Mouse (Mus musculus) embryonic facial prominence, embryonic 14.5 days (tissue): ENCODE measurements around the gene Zfp507. TPM values are rescaled to one million over a fixed set of nuclear protein-coding genes. Genes with fewer than 3 reads are reported as not detected.

ENCODE experiments used
- ATAC-seq: fragments of 200-750 bp; cut with Nextera tagmentation; 2 replicates; pipeline ENCODE4 v1.8.0; 2017; ENCODE audit warnings: low read depth, moderate number of reproducible peaks, moderate TSS enrichment
- DNase-seq: peaks from one replicate; pipeline ENCODE4 v3.0.0-alpha.2; 2015; ENCODE audit warnings: low spot score
- H3K27ac ChIP-seq: fragments of 300-500 bp; sonication (generic); replicated peaks from 2 replicates; pipeline ENCODE4 v1.5.1; 2014; ENCODE audit warnings: low read depth, mild to moderate bottlenecking, low read length, moderate library complexity
- H3K27me3 ChIP-seq: fragments of 300-500 bp; sonication (generic); replicated peaks from 2 replicates; pipeline ENCODE4 v1.6.1; 2014; ENCODE audit warnings: low read length; ENCODE audit not compliant: control insufficient read depth, insufficient read depth
- H3K36me3 ChIP-seq: fragments of 300-500 bp; sonication (generic); 2 replicates; pipeline ENCODE4 v1.6.1; 2014; ENCODE audit warnings: low read length, mixed read lengths; ENCODE audit not compliant: control insufficient read depth, insufficient read depth
- H3K4me1 ChIP-seq: fragments of 300-500 bp; sonication (generic); 2 replicates; pipeline ENCODE4 v1.6.1; 2014; ENCODE audit warnings: antibody characterized with exemption, low read length; ENCODE audit not compliant: control insufficient read depth, insufficient read depth
- H3K4me2 ChIP-seq: fragments of 300-500 bp; sonication (generic); 2 replicates; pipeline ENCODE4 v1.6.1; 2014; ENCODE audit warnings: low read depth, mild to moderate bottlenecking, low read length, moderate library complexity, mixed read lengths
- H3K4me3 ChIP-seq: fragments of 300-500 bp; sonication (generic); 2 replicates; pipeline ENCODE4 v1.5.1; 2014; ENCODE audit warnings: low read depth, mild to moderate bottlenecking, low read length
- H3K9ac ChIP-seq: fragments of 300-500 bp; sonication (generic); 2 replicates; pipeline ENCODE4 v1.6.1; 2014; ENCODE audit warnings: low read depth, mild to moderate bottlenecking, low read length, moderate library complexity, mixed read lengths
- H3K9me3 ChIP-seq: fragments of 300-500 bp; sonication (generic); 2 replicates; pipeline ENCODE4 v1.6.1; 2016; ENCODE audit warnings: low read length; ENCODE audit not compliant: control insufficient read depth
- WGBS: fragments of 180-500 bp; shearing (Covaris S2); extraction: QIAGEN DNeasy Blood & Tissue Kit; methylation state at CpG from one replicate; pipeline ENCODE4 v1.1.7; 2014; 5-methylcytosine and 5-hydroxymethylcytosine counted together
- polyA plus RNA-seq: library from polyadenylated mRNA; unstranded; fragments of >200 nt; fragmentation: Nextera tagmentation; extraction: Ambion mirVana; gene quantifications from 2 replicates; pipeline ENCODE4 v1.2.1, GENCODE M21; 2014

Gene Zfp507
- polyA plus RNA-seq, 1 experiment from 2014 or later = 17.8 TPM

- H3K27ac ChIP-seq = no peak overlapping the region
- H3K4me2 ChIP-seq = no peak overlapping the region
- no peak overlapping the region for H3K4me3 ChIP-seq
- no peak overlapping the region for H3K9ac ChIP-seq
- H3K27me3 ChIP-seq = no peaks in the 10 kb centered on the region
- H3K36me3 ChIP-seq = peaks cover 55% of the 10 kb centered on the region
- 91% methylated on average over 9 of the region's 9 CpGs for WGBS
- no peak for ATAC-seq
- no peak for DNase-seq
- H3K4me1 ChIP-seq = peaks cover 9% of the 10 kb centered on the region; the same call in 1 of the 2 replicates
- H3K9me3 ChIP-seq = no peaks in the 10 kb centered on the region
Measured at GRCm38 (mm10) chr7:35750873-35751272, 51.9 kb downstream of the Zfp507 start.

GRCm38 (mm10) chr7:35747397-35747964 lies 55.3 kb downstream of the Zfp507 start:
- Histone ChIP-seq H3K27me3 (no peaks in the 10 kb centered on the region), H3K4me3 (no peak overlapping the region), H3K4me2 (no peak overlapping the region), H3K9ac (no peak overlapping the region), H3K27ac (peak overlapping the region; percentile 61; the same call in 1 of the 2 replicates), H3K4me1 (no peaks in the 10 kb centered on the region), H3K36me3 (peaks cover 74% of the 10 kb centered on the region), H3K9me3 (no peaks in the 10 kb centered on the region)
- DNase-seq (peak; percentile 86), ATAC-seq (peak; percentile 90)
- 50% methylated on average over 14 of the region's 14 CpGs for WGBS

- DNase-seq (no peak), ATAC-seq (no peak)
- WGBS = 80% methylated on average over 12 of the region's 12 CpGs
- Histone ChIP-seq H3K4me1 (no peaks in the 10 kb centered on the region), H3K27ac (0 out of 2 replicates have a peak overlapping the region, but pooled peaks have one; percentile 33), H3K9ac (no peak overlapping the region), H3K4me3 (no peak overlapping the region), H3K27me3 (no peaks in the 10 kb centered on the region), H3K9me3 (no peaks in the 10 kb centered on the region), H3K4me2 (no peak overlapping the region), H3K36me3 (peaks cover 73% of the 10 kb centered on the region)
Measured at GRCm38 (mm10) chr7:35746686-35747396, 56.0 kb downstream of the Zfp507 start.

- ATAC-seq = no peak
- Histone ChIP-seq H3K9ac (no peak overlapping the region), H3K36me3 (peaks cover 69% of the 10 kb centered on the region)
Measured at GRCm38 (mm10) chr7:35745281-35745702, 57.5 kb downstream of the Zfp507 start.

GRCm38 (mm10) chr7:35744771-35745170 lies 58.0 kb downstream of the Zfp507 start:
- H3K4me2 ChIP-seq = no peak overlapping the region
- H3K27me3 ChIP-seq = no peaks in the 10 kb centered on the region
- H3K9me3 ChIP-seq = no peaks in the 10 kb centered on the region
- DNase-seq = no peak
- WGBS = 93% methylated on average over 9 of the region's 9 CpGs
- H3K27ac ChIP-seq = no peak overlapping the region
- no peak overlapping the region for H3K9ac ChIP-seq
- no peak for ATAC-seq
- H3K4me3 ChIP-seq = no peak overlapping the region
- H3K4me1 ChIP-seq = no peaks in the 10 kb centered on the region
- H3K36me3 ChIP-seq = peaks cover 70% of the 10 kb centered on the region

More at GRCm38 (mm10) chr7:35745281-35745702, 57.5 kb downstream of the Zfp507 start:
- Histone ChIP-seq H3K27me3 (no peaks in the 10 kb centered on the region), H3K27ac (no peak overlapping the region), H3K4me3 (no peak overlapping the region), H3K4me1 (no peaks in the 10 kb centered on the region), H3K9me3 (no peaks in the 10 kb centered on the region), H3K4me2 (no peak overlapping the region)
- no peak for DNase-seq
- 65% methylated on average over 6 of the region's 6 CpGs for whole genome bisulfite sequencing

- peaks cover 69% of the 10 kb centered on the region for H3K36me3 ChIP-seq
- no peak for DNase-seq
- no peak overlapping the region for H3K4me3 ChIP-seq
- H3K4me2 ChIP-seq = no peak overlapping the region
- no peak overlapping the region for H3K9ac ChIP-seq
- no peak overlapping the region for H3K27ac ChIP-seq
- no peaks in the 10 kb centered on the region for H3K4me1 ChIP-seq
- H3K9me3 ChIP-seq = 0 out of 2 replicates have a peak, but pooled peaks cover 4% of the 10 kb centered on the region
- WGBS = 77% methylated on average over 5 of the region's 5 CpGs
- H3K27me3 ChIP-seq = no peaks in the 10 kb centered on the region
- no peak for ATAC-seq
Measured at GRCm38 (mm10) chr7:35742310-35742709, 60.5 kb downstream of the Zfp507 start.

GRCm38 (mm10) chr7:35741858-35742257 lies 60.9 kb downstream of the Zfp507 start:
- no peak overlapping the region for H3K9ac ChIP-seq
- H3K27me3 ChIP-seq = no peaks in the 10 kb centered on the region
- DNase-seq (no peak), ATAC-seq (no peak)
- H3K4me1 ChIP-seq = no peaks in the 10 kb centered on the region
- 0 out of 2 replicates have a peak, but pooled peaks cover 4% of the 10 kb centered on the region for H3K9me3 ChIP-seq
- no peak overlapping the region for H3K4me3 ChIP-seq
- no peak overlapping the region for H3K4me2 ChIP-seq
- 70% methylated on average over 5 of the region's 5 CpGs for WGBS
- H3K36me3 ChIP-seq = peaks cover 69% of the 10 kb centered on the region
- H3K27ac ChIP-seq = no peak overlapping the region

GRCm38 (mm10) chr7:35740489-35741230 lies 62.1 kb downstream of the Zfp507 start:
- ATAC-seq (no peak), DNase-seq (peak; percentile 37)
- 62% methylated on average over 5 of the region's 5 CpGs for whole genome bisulfite sequencing
- Histone ChIP-seq H3K36me3 (peaks cover 61% of the 10 kb centered on the region), H3K27ac (no peak overlapping the region), H3K4me3 (no peak overlapping the region), H3K4me1 (no peaks in the 10 kb centered on the region), H3K9ac (no peak overlapping the region), H3K9me3 (0 out of 2 replicates have a peak, but pooled peaks cover 4% of the 10 kb centered on the region), H3K27me3 (no peaks in the 10 kb centered on the region), H3K4me2 (no peak overlapping the region)
